Mouse (Mus musculus) right cerebral cortex, postnatal 25 days (tissue): ENCODE measurements at regions not wholly inside any gene's neighbourhood (a gene's known extent, or its start where the extent isn't known, plus 50 kb on each side); places are given as distances from the start of the nearest gene placed in this dataset.

Experiments used
- DNase-seq: peaks from one replicate; pipeline ENCODE4 v3.0.0; 2022

DNA sequence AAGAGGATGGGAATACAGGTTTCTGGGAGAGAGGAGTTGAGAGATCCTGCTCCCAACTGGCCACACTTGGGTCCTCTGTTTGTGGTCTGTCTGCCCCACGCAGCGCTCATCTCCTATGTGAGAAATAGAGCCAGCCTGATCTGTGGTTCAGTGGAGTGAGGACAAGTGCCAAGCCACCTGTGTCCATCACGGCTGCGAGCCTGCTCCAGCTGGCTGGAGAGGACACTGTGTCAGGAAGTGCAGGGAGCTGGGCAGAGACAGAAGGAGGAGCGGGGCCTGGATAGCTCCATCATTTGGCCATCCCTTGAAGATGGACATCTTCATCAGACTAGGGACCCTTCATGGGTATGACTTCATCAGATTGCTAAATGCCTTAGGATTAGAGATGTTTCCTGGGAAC is 136.4 kb upstream of the Lrfn2 start:
- DNase-seq, result no peak

DNA sequence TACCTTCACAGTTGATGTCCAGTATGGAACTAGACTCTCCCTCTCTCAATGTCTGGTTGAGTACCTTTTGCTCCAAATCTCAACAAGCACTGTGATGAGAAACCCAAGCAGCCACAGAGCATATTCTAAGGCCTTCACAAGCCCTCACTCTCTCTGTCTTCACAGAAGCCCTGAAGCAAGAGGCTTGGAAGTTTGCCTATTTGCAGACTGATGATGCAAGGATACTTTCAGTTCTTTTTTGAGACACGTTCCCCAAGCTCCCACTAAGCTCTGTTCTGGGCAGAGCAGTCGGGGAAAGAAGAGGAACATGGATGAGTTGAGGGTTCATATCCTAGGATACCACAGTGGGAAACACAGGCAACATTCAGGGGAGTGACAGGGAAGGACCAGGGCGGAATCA is 134.0 kb upstream of the Lrfn2 start:
- no peak for DNase-seq

DNA sequence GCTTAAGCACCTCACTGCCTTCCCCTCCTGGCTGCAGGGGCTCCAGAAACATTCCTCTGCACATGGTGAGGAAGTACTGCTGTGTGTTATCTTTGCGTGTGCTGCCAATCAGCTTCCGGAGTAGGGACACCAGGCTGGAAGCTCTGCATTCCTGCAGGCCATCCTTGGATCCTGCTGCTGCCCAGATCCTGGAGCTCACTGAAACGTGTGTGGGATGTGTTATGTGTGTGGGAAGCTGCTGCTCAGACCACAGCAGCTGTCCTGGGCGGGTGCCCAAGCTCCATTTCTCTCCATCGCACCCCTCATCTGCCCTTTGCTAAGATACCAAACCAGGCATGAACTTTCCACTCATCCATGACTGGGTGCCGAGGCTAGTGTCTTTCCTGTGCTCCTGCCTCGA is 129.5 kb upstream of the Lrfn2 start:
- DNase-seq, result peak; percentile 36

DNA sequence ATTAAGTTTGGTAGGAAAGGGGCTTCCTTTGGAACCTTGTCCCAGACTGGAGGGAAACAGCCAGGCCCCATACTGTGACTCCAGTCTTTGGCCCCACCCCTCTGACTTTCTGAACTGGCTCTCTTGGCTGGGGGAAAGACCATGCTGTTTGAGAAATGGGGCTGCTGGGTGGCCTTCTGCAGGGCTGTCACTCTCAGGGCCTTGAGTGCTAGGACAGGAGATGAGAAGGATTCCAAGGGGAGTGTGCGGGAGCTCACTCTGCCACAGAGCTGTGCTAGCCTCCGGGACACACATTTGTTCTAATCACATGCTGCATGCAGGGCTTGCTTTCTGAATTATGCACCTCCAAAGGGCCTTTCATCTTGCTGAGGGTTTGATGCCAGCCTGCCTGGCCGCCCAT is 124.3 kb upstream of the Lrfn2 start:
- no peak for DNase-seq

DNA sequence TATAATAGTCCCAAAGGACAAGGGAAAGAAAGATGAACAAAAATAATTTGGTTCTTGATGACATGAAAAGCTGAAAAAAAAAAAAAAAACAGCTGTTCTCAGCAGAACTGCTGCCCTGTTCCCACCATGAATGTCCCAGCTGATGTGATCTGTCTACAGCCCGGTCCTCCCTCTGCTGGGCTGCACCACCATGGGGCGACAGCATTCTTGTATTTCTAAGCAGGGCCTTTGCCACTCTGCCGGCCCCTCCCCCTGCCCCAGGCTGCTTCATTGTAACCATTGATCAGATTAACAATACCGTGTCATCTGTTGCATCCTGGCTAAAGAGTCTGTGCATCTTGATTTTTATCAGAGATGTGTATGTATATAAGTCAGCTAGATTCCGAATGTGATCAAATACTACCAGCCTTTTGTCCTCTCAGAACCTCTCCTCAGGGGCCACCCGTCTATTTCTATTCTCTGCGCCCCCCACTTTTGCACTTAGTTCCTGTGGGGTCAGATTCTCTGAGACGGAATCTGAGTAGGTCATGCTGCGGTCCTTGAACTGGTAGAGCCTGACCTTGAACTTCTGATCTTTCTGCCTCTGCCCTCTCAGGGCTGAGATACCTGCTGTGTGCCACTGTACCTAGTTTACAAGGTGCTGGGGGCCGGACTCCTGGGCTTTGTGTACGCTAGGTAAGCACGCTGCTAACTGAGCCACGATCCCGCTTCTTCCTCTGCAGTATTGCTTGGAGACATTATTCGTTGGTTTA is 117.2 kb upstream of the Lrfn2 start:
- DNase-seq, result no peak

DNA sequence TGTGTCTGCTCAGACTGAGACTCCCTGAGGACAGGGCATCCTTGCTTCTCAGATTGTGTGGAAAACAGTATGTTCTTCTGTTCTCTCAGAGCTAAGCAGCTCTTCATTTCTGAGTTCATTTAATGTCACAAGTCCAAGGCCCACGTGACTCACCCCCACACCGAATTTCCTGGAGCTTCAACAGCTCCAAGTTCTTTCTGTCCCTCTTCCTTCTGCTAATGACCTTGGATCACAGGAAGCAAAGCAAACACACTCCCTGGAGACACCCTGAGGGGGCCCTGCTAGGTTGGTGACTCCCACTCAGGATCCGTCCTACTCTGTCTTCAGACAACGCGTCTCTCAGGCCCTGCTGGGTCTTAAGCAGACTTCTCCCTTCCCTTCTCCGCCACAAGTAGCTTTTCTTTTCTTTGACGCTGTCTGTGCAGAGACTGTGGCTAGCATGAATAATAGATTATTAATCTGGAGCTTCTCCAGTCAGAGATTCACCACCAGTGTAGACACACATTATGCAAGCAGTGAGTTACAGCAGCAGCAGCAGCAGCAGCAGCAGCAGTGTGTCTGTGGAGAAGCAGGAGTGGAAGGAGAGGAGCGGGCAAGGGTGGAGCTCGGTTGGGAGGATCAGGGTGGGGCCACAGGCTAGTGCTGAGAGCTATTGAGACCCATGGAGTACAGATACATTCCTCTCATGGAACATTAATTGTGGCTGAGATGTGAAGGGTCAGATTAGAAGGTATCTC is 115.4 kb upstream of the Lrfn2 start:
- no peak for DNase-seq

DNA sequence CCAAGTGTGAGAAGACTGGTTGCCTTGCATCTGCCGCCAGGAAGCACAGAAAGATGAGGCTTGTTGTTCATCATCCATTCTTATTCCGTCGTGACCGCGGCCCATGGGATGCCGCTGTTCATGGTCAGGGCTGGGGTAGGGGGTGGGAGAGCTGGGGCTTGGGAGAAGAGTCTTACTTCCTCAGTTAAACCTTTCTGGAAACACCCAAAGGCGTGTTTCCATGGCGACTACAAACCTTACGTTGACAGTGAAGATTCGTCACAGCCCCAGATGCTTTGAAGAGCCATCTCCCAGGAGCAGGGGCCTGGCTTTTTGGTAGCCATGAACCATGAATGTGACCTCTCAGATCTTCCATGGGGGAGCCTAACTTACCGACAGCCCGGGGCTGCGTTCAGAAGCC is 114.6 kb upstream of the Lrfn2 start:
- DNase-seq, result no peak

DNA sequence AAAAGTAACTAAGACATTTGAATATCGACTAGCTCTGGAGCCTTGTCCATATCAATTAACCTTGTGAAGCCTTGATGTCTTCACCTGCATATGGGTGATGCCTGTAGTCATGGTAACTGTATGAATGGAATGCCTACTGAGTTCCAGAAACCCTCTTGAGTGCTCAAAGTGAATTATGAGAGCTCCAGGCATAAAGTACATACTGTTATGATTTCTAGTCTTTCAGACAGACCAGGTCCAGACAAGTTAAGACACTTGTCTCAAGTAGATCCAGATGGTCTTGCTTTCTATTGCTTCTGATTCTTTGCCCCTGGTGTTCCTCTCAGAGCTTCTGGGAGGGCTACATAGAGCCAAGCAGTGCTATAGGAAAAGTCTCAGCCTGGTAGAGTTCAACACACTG is 112.5 kb upstream of the Lrfn2 start:
- no peak for DNase-seq

DNA sequence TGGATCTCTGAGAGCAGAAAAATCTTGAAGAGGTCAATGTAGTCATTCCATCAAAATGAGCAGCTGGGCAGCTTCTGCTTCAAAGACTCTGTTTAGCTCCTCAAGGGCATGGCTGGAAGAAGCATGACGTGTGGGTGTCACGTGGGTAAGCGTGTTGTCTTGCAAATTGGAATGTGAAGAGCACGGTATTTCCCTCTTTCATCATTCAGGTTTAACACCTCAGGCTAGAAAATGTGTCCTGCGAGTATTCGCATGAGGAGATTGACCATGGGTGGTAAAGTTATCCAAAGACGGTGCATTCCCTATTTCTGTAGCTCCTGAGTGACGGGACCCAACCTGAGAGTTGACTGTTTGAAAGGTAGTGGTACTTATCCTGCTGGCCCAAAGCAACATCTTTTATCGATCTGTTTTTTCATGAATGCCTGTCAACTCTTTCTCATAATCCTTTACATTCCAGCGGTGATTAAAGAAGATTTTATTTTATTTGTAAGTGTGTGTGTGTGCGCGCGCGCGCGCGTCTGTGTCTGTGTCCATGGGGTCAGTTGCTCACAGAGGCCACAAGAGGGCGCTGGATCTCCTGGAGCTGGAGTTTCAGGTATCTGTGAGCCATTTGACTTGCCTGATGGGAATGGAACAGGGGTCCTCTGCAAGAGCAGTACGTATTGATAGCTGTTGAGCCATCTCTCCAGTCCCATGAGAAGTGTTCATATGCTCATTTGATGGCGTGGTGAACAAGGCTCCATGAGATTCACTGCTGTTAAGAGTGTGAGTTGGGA is 109.9 kb upstream of the Lrfn2 start:
- no peak for DNase-seq

DNA sequence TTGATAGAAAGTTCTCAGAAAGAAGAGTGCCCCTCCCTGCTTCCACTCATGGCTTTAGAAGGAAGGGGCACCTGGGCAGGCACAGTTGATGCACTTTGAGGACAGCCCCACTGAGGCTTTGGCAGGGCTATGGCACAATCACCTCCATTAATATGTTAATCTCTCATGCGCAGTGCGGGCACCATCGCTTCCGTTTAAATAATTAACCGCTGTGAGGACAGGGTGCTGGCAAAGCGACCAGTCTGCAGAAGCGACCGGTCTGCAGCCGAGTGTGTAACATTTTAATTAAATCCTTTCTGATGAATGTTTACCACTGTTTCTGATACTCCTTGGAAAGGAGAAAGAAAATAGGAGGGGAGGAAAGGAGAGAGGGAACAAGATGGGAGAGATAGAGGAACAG is 108.3 kb upstream of the Lrfn2 start:
- no peak for DNase-seq

DNA sequence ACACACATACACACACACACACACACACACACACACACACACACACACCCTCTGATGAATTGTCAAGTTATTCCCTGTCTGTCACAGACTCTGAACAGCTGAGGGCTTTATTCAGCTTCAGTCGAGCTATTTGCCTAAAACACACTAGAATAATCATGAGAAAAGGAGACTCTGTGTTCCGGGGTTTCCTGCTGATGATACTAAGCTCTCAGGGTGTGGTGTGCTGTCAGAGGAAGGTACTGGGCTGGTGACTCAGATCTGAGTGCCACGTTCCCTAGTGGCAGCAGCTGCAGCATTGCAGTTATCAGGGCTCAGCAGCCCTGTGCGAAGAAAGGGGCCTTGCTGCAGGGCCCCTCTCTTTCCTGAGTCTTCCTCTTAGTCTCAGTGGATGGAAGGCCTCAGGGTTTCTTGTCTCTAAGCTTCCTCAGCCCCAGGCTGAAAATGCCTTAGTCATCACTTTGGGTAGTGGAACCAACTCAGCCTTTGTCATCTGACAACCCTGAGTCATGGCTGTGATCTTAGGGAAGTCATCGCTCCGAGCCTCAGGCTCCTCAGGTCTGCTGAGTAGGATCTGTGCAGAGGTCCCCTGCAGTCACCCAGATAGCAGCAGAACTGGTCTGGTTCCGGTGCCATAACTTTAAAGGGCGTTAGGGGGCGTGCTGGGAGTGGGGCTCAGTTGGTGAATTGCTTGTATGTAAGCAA is 106.8 kb upstream of the Lrfn2 start:
- DNase-seq, result no peak

DNA sequence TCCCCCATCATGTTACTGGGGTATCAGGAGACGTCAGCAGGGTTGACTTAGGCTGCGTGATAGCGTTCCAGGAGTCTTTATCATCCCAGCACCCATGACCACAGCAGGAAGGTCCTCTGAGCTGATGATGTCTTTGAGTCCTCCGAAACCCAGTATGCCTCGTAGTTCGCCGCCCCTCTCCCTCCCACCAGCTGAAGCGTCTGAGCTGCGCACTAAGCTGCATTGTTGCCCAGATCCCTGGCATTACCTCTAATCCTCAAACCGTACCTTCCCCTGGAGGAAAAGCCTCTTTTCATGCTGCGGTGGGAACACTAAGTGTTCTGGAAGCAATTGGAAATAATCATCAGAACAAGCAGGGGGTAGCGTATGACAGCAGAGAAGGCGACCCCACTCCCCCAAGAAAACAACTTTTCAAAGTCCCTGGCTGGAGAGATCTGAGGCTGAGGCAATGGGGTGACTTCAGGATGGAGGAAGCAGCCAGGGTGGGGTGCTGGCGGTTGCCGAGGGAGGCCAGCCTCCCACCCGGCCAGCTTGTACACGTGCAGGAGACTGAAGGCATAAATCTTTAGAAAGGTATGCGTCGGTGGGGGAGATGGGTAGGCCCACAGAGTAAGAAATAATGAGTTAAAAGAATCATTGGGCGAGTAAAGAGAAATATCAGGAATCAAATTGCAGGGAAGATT is 93.7 kb upstream of the Lrfn2 start:
- no peak for DNase-seq

DNA sequence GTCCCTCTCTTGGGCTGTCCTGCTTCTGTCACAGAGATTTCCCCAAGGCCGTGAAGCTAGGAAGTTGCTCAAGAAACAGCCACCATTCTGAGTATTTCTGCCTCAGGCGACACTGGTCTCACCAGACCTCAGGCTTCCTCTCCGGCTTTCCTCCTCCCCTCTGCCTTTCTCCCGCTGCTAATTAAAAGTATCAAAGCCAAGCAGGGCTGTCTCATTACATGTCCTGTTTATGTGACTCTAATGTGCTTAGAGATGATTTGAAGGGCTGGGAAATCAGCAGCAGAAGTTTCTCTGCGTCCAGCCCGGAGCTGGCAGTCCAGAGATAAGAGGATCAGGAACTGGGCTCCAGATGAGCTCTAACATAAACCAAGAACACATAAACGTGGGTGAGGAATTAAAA is 84.3 kb upstream of the Lrfn2 start:
- no peak for DNase-seq

DNA sequence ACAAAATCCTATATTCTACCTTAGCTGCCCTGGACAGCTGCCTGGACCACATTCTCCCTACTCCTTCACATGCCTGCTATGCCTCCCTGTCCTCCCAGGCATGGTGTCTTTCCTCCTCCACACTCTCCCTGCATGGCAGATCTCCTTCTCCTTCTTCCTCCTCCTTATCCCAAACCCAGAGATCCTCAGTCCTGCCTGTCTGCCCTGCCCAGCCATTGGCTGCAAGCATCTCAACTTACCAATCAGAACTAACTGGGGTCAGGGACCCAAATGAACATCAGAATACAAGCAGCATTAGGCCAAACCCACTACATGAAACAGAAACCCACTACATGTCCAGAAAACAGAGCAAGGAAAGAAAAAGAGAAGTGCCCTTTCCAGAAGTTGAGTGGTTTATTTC is 81.3 kb upstream of the Lrfn2 start:
- no peak for DNase-seq

DNA sequence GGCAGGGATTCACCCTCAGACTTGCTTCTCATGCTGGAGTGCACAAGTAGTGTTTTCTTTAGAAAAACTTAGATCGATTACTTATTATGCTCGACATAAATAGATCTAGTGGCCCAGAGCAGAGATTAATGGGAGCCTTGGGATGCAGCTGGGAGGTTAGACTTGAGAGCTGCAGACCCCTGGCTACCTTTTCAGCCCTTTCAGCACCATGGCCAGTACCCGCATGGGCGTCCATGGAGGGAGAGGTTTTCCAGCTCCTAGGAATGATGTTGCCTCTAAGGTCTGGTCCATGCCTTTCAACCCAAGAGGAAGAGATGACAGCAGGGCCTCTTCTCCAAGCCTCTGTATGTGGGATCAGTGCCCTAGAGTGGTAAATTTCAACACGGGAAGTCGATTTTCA is 73.3 kb upstream of the Lrfn2 start:
- no peak for DNase-seq

DNA sequence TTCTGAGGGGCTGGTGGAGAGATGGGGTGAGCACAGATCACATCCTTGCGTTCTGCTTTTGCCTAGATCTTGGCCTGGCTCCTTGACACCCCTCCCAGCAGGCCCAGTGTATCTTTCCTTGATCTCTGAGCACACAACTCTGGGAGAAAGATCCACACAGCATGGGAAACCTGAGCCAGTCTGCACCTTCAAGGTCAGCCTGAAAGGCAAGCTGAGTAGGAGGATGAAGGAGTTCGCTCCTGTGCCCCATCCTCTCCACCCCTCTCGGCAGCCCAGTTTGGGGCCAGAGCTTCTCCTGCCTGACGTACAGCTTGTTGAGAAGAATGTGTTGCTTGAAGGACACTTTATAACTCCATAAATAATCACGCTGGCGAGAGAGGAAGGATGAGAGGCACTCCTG is 61.7 kb upstream of the Lrfn2 start:
- DNase-seq, result no peak

DNA sequence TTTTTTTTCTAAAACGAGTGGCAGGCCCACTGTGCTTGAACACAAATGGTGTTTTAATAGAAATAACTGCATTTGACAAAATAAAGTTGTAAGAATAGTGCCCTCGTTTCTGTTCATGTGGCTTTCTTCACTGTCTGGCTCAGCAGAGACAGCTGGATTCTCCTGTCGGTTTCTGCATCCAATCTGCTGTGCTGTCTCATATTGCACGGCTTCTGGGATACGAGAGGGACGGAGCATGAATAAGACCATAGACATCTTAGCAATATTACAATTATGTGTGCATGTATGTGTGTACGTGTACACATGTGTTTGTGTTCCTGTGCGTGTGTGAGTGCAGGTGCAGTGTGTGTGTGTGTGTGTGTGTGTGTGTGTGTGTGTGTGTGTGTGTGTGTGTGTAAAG is 54.7 kb upstream of the Lrfn2 start:
- DNase-seq, result no peak

DNA sequence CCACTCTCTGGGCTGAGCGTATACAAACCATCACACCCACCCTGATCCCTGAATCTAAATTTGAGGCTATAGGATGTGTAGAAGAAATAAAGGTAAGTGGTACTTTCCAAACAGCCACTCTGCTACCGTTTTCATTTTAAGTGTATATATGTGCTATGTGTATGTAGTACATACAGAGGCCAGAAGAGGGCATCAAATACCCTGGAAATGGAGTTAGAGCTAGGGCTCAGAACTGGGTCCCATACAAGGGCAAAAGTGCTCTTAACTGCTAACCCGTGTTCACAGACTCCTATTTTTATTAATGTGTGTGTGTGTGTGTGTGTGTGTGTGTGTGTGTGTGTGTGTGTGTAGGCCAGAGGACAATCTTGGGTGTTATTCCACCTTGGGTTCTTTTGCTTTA is 51.6 kb upstream of the Lrfn2 start:
- no peak for DNase-seq

DNA sequence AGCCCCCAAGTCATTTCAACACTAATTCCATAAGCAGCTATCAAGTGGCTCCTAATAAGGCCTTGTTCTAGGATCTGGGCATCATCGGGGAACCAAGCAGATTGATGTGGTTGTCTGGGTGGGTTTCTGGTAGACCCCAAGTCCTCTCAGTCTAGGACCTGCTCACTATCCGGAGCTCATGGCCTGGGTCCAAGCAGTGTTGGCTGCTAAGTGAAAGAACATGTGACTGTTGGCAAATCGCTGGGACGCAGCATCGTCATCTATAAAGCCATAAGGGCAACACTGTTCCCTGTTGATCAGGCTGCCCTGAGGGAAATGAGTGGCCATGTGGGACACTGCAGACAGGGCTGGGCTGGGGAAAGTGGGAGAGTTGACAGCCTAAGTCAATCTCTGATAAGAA is 50.2 kb upstream of the Lrfn2 start:
- no peak for DNase-seq
